Mouse (Mus musculus): ENCODE measurements around the gene Srsf6.

- no peak for TF ChIP-seq POLR2A (IDR thresholded peaks at IDR 0.05; ENCODE audit: extremely low read depth, insufficient read depth, low read length)
- TF ChIP-seq CTCF (IDR thresholded peaks at IDR 0.05; ENCODE audit: extremely low read depth, insufficient read depth, low read length) = no peak
Measured at GRCm38 (mm10) chr2:162914040-162914439, 17.3 kb upstream of the Srsf6 start.
